Mouse (Mus musculus) kidney, adult 2 months (tissue): ENCODE measurements around the gene Blm. TPM values are rescaled to one million over a fixed set of nuclear protein-coding genes. Genes with fewer than 3 reads are reported as not detected.

Source experiments
- DNase-seq: peaks from one replicate; pipeline ENCODE4 v3.0.0; 2021
- H3K27ac ChIP-seq: fragments of 200-500 bp; 2 replicates; pipeline ENCODE4 v1.5.1; 2012; ENCODE audit warnings: low read depth, low read length, control low read depth, inconsistent platforms; ENCODE audit not compliant: insufficient read depth
- H3K27me3 ChIP-seq: fragments of 200-500 bp; replicated peaks from 2 replicates; pipeline ENCODE4 v1.6.1; 2012; ENCODE audit warnings: mild to moderate bottlenecking, moderate library complexity, low read length, inconsistent platforms; ENCODE audit not compliant: control insufficient read depth, insufficient read depth
- H3K36me3 ChIP-seq: fragments of 200-500 bp; 2 replicates; pipeline ENCODE4 v1.6.1; 2012; ENCODE audit warnings: mild to moderate bottlenecking, moderate library complexity, low read length, inconsistent platforms; ENCODE audit not compliant: control insufficient read depth, insufficient read depth
- H3K4me1 ChIP-seq: fragments of 200-500 bp; 2 replicates; pipeline ENCODE4 v1.6.1; 2011; ENCODE audit warnings: low read length; ENCODE audit not compliant: control insufficient read depth, insufficient read depth
- H3K4me3 ChIP-seq: fragments of 200-500 bp; 2 replicates; pipeline ENCODE4 v1.5.1; 2011; ENCODE audit warnings: mild to moderate bottlenecking, low read depth, low read length, control low read depth; ENCODE audit not compliant: insufficient read depth
- CTCF ChIP-seq: fragments of 200-500 bp; conservative IDR thresholded peaks from 2 replicates; pipeline ENCODE4 v1.5.1; 2011; ENCODE audit warnings: low read depth, mild to moderate bottlenecking, control low read depth, low read length, moderate library complexity, mixed read lengths; ENCODE audit not compliant: insufficient read depth, insufficient read length
- POLR2A ChIP-seq: fragments of 200-500 bp; IDR thresholded peaks from one replicate; pipeline ENCODE4 v1.6.1; 2011; ENCODE audit warnings: low read depth, low read length, control low read depth
- WGBS: fragments of 180-500 bp; shearing (Covaris S2); methylation state at CpG from one replicate; pipeline ENCODE4 v1.1.7; 2018; 5-methylcytosine and 5-hydroxymethylcytosine counted together
- polyA plus RNA-seq: library from polyadenylated mRNA; depleted of rRNA; stranded (reverse); fragments of >200 nt; gene quantifications from 2 replicates; pipeline ENCODE4 v1.2.3, GENCODE M21; 2012; rRNA removed

Gene Blm
- 0.53 and 0.58 TPM in 2 replicates for polyA plus RNA-seq

DNA sequence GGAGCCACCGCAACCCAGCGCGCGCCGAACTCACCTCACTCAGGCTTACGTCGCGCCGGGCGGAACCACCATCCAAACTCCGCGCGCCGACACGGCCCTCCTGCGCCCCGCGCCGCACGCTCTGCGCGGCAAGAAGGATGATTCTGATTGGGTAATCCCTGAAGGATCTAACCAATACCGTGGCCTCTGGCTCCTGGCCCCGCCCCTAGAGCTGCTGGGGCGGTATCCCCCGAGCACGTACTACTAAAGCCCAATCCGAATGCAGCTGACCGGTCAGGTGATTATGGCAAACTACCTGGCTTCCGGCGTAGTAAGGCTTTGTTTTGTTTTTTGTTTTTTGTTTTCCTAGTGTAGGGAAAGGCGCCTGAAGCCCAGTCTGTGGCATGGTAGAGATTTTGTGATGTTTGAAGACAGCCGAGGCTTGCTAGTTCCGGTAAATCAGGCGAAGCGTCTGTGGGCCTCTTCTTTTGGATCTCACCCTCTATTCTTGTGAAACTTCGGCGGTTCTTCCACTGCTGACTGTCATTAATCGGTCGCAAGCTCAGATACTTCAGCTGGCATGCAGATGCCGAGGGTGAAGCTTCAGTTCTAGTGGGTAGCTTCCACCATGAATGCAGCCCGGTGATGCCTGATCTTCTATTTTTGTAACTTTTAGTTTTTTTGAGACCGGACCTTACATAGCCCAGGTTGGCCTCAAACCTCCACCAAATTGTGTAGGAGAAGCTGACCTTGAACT lies at the start of gene Blm:
Blm (minus strand) TSS at position 111 of the 736 bp plus-strand sequence.
- no peaks in the 10 kb centered on the region for H3K36me3 ChIP-seq
- H3K27me3 ChIP-seq: no peaks in the 10 kb centered on the region
- no peak for TF ChIP-seq CTCF
- no peak for TF ChIP-seq POLR2A
- peak; percentile 99 for DNase-seq
- H3K4me3 ChIP-seq: peak within 1 kb of the TSS; percentile 86
- WGBS: under 1% methylated on average over 43 of the region's 43 CpGs
- peak within 1 kb of the TSS; percentile 86 for H3K27ac ChIP-seq
- H3K4me1 ChIP-seq: no peaks in the 10 kb centered on the region

DNA sequence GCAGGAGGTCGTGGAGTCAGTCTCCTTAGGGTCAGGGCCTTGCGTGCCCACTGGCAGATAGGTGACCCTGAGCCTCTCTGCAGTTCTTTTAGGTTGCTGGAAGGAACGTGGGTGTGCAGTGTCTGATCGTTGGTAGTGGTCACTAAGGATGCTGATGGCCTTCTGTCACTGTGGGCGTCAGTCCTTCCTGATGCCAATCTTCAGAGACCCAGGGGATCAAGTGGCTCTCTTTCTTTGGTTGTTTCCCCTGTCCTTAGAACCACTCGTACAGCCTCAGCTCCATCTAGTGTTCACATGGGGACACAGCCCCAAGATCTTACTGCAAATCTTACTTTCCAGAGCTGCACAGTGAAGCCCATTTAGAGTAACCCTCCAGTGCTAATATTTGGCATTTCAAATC lies 49.1 kb upstream of the Blm start:
- WGBS: 32% methylated on average over 6 of the region's 6 CpGs
- Histone ChIP-seq H3K36me3 (no peaks in the 10 kb centered on the region), H3K4me1 (no peaks in the 10 kb centered on the region; the same call in 1 of the 2 replicates), H3K27me3 (no peaks in the 10 kb centered on the region), H3K4me3 (no peak overlapping the region), H3K27ac (no peak overlapping the region)
- TF ChIP-seq CTCF: peak; percentile 84
- TF ChIP-seq POLR2A: no peak
- DNase-seq: peak; percentile 66

DNA sequence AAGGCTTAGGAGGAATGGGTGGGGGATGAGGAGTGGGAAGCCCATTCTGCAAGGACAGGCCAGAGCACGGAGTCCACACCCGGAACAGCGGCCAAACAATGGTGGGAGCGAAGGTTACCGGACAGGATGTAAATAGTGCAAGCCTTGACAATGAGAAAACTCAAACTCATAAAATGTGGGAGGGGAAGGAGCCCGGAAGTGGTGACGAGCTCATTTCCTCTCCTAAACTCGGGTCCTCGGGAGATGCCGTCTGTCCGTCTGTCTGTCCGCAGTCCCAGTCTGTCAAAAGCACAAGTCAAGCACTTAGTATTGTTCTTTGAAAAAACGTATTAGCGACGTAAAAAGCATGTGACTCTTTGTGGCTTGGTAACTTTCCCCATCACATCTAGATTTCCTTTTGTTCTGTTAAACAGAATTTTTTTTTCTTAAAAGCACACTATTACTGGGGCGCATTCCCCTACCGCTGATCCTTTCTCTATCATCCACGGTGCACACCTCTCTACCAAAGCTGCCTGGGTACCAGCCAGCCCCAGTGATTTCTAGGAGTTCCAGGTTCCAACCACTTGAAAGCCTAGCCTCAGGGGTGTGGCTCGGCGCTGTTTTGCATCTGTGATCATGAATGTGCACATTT lies 48.0 kb upstream of the Blm start:
- no peaks in the 10 kb centered on the region for H3K27me3 ChIP-seq
- no peaks in the 10 kb centered on the region; the same call in 1 of the 2 replicates for H3K4me1 ChIP-seq
- TF ChIP-seq CTCF: no peak
- TF ChIP-seq POLR2A: no peak
- no peak overlapping the region for H3K4me3 ChIP-seq
- WGBS: 28% methylated on average over 20 of the region's 20 CpGs
- peak overlapping the region; percentile 2; the same call in 1 of the 2 replicates for H3K27ac ChIP-seq
- DNase-seq: peak; percentile 74
- no peaks in the 10 kb centered on the region for H3K36me3 ChIP-seq

DNA sequence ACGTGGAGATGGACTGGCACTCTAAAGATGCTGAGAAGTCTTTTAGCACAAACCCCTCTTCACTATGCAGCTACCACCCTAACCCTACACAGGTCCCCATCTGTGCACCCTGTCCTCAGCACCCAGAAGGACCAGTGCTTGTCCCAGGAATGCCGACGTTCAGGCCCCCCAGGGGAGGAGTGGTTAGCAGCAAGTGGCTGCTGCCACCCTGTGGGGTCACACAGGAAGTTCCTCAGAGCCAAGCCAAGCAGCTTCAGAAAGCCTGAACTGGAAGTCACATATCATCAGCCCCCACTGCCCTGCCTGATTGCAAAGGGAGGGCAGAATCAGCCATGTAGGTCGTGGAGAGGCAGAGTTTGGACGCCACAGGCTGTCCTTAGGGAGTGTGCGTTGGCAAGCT lies 45.4 kb upstream of the Blm start:
- peak; percentile 44 for DNase-seq

GRCm38 (mm10) chr7:80577417-80577980 lies 42.6 kb upstream of the Blm start:
- WGBS: 84% methylated on average over 14 of the region's 14 CpGs
- no peaks in the 10 kb centered on the region for H3K36me3 ChIP-seq
- no peak for DNase-seq
- H3K27ac ChIP-seq: no peak overlapping the region
- no peaks in the 10 kb centered on the region for H3K4me1 ChIP-seq
- H3K27me3 ChIP-seq: no peaks in the 10 kb centered on the region
- no peak overlapping the region for H3K4me3 ChIP-seq
- TF ChIP-seq POLR2A (no peak), CTCF (no peak)

More for the DNA sequence above, 45.4 kb upstream of the Blm start:
- TF ChIP-seq CTCF (peak; percentile 70), POLR2A (no peak)
- 17% methylated on average over 6 of the region's 6 CpGs for WGBS
- Histone ChIP-seq H3K27me3 (no peaks in the 10 kb centered on the region), H3K4me1 (no peaks in the 10 kb centered on the region), H3K36me3 (no peaks in the 10 kb centered on the region), H3K4me3 (no peak overlapping the region), H3K27ac (no peak overlapping the region)

DNA sequence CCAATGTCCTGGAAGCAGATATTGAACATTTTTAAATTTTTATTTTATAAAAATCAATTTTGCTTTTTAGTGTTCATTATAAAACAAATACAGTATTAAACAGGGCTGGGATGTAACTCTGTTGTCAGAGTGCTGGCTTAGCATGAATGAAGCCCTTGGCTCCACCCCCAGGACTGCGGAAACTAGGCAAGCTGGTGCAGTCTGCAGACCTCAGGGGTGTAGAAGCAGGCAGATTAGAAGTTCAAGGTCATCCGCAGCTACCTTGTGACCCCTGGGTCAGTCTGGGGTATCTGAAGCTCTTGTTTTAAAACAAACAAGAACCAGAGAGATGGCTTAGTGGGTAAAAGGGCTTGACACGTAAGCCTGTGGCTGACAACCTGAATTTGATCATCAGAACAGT lies 41.7 kb upstream of the Blm start:
- Histone ChIP-seq H3K4me1 (no peaks in the 10 kb centered on the region), H3K36me3 (no peaks in the 10 kb centered on the region), H3K27ac (no peak overlapping the region), H3K27me3 (no peaks in the 10 kb centered on the region), H3K4me3 (no peak overlapping the region)
- WGBS: 82% methylated on average over 3 of the region's 3 CpGs
- no peak for DNase-seq
- TF ChIP-seq CTCF (no peak), POLR2A (no peak)

- no peak for DNase-seq
- H3K4me1 ChIP-seq: no peaks in the 10 kb centered on the region
- H3K4me3 ChIP-seq: no peak overlapping the region
- H3K27me3 ChIP-seq: no peaks in the 10 kb centered on the region
- TF ChIP-seq POLR2A (no peak), CTCF (no peak)
- WGBS: 61% methylated on average over 9 of the region's 9 CpGs
- H3K36me3 ChIP-seq: no peaks in the 10 kb centered on the region
- no peak overlapping the region for H3K27ac ChIP-seq
These were observed 40.8 kb upstream of the Blm start for GRCm38 (mm10) chr7:80575750-80576149.
